Mouse (Mus musculus) forebrain, embryonic 15.5 days (tissue): Measurements from ENCODE around the gene Pot1b. TPM values are rescaled to one million over a fixed set of nuclear protein-coding genes. Genes with fewer than 3 reads are reported as not detected.
A peak's percentile ranks its signal among the peaks of the same experiment; 100 is the strongest.

Source experiments
- ATAC-seq: fragments of 200-750 bp; cut with Nextera tagmentation; replicated peaks from 2 replicates; pipeline ENCODE4 v1.8.0; 2017; ENCODE audit warnings: mild to moderate bottlenecking, moderate TSS enrichment, moderate library complexity
- H3K27ac ChIP-seq: fragments of 300-500 bp; sonication (generic); replicated peaks from 2 replicates; pipeline ENCODE4 v1.5.1; 2015; ENCODE audit warnings: mild to moderate bottlenecking, inconsistent platforms
- H3K27me3 ChIP-seq: fragments of 300-500 bp; sonication (generic); 2 replicates; pipeline ENCODE4 v1.6.1; 2015; ENCODE audit warnings: inconsistent platforms
- H3K36me3 ChIP-seq: fragments of 300-500 bp; sonication (generic); 2 replicates; pipeline ENCODE4 v1.6.1; 2015; ENCODE audit warnings: mild to moderate bottlenecking, inconsistent platforms
- H3K4me1 ChIP-seq: fragments of 300-500 bp; sonication (generic); 2 replicates; pipeline ENCODE4 v1.6.1; 2015; ENCODE audit warnings: inconsistent platforms
- H3K4me2 ChIP-seq: fragments of 300-500 bp; sonication (generic); replicated peaks from 2 replicates; pipeline ENCODE4 v1.6.1; 2015; ENCODE audit warnings: mild to moderate bottlenecking, inconsistent platforms
- H3K4me3 ChIP-seq: fragments of 300-500 bp; sonication (generic); 2 replicates; pipeline ENCODE4 v1.5.1; 2015; ENCODE audit warnings: mild to moderate bottlenecking, inconsistent platforms
- H3K9ac ChIP-seq: fragments of 300-500 bp; sonication (generic); replicated peaks from 2 replicates; pipeline ENCODE4 v1.6.1; 2015; ENCODE audit warnings: mild to moderate bottlenecking, inconsistent platforms
- H3K9me3 ChIP-seq: fragments of 300-500 bp; sonication (generic); 2 replicates; pipeline ENCODE4 v1.6.1; 2016; ENCODE audit warnings: inconsistent platforms
- whole genome bisulfite sequencing: fragments of 180-500 bp; shearing (Covaris S2); methylation state at CpG from one replicate; pipeline ENCODE4 v1.1.7; 2015; ENCODE audit warnings: mixed read lengths; 5-methylcytosine and 5-hydroxymethylcytosine counted together
- polyA plus RNA-seq: library from polyadenylated mRNA; unstranded; fragments of >200 nt; fragmentation: Nextera tagmentation; extraction: Ambion mirVana; gene quantifications from 2 replicates; pipeline ENCODE4 v1.2.1, GENCODE M21; 2015

Gene Pot1b
- polyA plus RNA-seq: 9.0 and 9.8 TPM in 2 replicates

DNA sequence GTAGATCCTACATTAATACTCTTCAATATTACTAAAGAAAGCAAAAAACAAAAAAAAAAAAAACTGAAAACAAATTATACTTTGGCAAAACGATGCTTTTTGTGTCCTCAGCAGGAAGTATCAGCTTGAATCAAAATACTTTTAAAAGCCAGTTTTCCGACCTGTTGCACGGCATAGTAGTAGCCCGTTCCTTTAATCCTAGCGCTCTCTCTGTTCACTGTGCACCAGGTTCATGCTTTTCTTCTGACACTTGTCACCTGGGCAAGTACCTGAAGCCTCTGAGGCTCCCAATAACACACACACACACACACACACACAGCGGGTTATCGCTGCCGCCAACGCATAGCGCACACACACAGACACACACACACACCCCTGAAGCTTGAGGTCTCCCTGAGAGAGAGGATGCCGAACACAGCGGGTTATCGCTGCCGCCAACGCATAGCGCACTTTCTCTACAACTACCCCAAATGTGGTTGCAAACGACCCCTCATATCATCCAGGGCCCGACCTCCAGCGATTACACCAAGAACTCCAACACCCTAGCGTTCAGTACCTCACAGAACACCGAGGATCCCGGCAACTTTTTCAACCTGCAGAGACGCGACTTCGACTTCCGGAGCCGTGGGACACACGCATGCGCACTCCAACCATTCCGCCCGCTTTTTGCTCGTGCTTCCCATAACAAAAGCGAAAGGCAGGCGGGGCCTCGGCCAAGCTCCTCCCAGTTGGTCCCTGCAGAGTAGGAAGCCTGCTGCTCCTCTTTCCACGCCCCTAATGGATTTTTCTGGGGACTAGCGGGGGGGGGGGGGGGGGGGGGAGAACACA is at the start of gene Pot1b:
Gene Pot1b (minus strand): TSS at position 645 of the 828 bp plus-strand sequence.
- peaks cover 4% of the 10 kb centered on the region; the same call in 1 of the 2 replicates for H3K36me3 ChIP-seq
- under 1% methylated on average over 37 of the region's 37 CpGs for WGBS
- no peaks in the 10 kb centered on the region for H3K27me3 ChIP-seq
- H3K9ac ChIP-seq: peak within 1 kb of the TSS; percentile 54
- no peaks in the 10 kb centered on the region for H3K9me3 ChIP-seq
- peak within 1 kb of the TSS; percentile 81 for H3K4me2 ChIP-seq
- peak; percentile 99 for ATAC-seq
- H3K4me3 ChIP-seq: peak within 1 kb of the TSS; percentile 54
- H3K27ac ChIP-seq: peak within 1 kb of the TSS; percentile 29; the same call in 1 of the 2 replicates
- H3K4me1 ChIP-seq: peaks cover 2% of the 10 kb centered on the region; the same call in 1 of the 2 replicates

DNA sequence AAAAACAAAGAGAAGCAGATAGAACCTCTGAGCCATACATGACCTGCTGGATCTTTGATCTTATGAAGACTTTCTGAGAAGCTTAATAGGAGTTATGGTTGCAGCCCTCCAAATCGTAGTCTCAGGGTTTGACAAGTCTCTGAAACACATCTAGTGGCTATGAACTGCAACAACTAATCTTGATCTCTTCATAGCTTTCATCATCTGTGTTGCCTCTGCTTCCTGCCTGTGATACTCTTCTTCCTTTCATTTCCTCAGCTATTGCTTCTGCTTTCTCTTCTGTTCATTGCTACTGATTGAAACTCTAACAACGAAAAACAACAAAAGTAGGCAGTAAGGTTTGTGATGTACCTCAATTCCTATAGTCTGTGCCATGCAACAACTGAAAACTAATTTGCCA is 38.7 kb upstream of the Pot1b start:
- Histone ChIP-seq H3K36me3 (no peaks in the 10 kb centered on the region), H3K27ac (no peak overlapping the region), H3K4me3 (no peak overlapping the region), H3K4me2 (no peak overlapping the region), H3K9me3 (no peaks in the 10 kb centered on the region), H3K4me1 (no peaks in the 10 kb centered on the region), H3K27me3 (no peaks in the 10 kb centered on the region), H3K9ac (no peak overlapping the region)
- ATAC-seq: no peak
- 85% methylated on average over 2 of the region's 2 CpGs for WGBS

- H3K4me1 ChIP-seq: no peaks in the 10 kb centered on the region
- H3K27me3 ChIP-seq: no peaks in the 10 kb centered on the region
- WGBS: 70% methylated on average over 2 of the region's 2 CpGs
- H3K4me2 ChIP-seq: no peak within 1 kb of the TSS
- no peaks in the 10 kb centered on the region for H3K36me3 ChIP-seq
- no peak for ATAC-seq
- no peak within 1 kb of the TSS for H3K27ac ChIP-seq
- no peaks in the 10 kb centered on the region for H3K9me3 ChIP-seq
- H3K4me3 ChIP-seq: no peak within 1 kb of the TSS
- H3K9ac ChIP-seq: no peak within 1 kb of the TSS
These were observed 37.4 kb upstream of the Pot1b start, which contains the start of gene Adgre4 for GRCm38 (mm10) chr17:55749786-55750185. TSS of gene Adgre4 (plus strand) at chr17:55749984.

DNA sequence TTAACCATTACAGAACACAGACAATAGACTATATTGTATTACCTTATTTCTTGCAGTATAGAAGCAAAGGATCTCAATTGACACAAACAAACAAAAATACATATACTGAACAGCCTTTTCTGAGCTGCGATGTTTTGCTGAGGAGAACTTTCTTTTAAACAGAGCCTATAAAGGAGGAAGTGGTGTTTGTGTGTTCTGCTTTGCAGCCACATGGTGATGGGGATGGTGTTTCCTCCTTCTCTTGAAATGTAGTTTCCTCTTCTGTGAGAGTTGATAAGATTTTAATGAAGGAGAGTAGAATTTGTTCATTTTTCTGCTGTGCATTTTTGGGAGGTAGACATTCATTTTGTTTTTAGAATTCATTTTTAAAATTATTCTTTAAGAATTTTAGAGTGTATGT is 24.2 kb upstream of the Pot1b start:
- no peaks in the 10 kb centered on the region for H3K9me3 ChIP-seq
- no peak overlapping the region for H3K4me2 ChIP-seq
- no peak overlapping the region for H3K9ac ChIP-seq
- no peaks in the 10 kb centered on the region for H3K36me3 ChIP-seq
- no peak overlapping the region for H3K4me3 ChIP-seq
- 85% methylated on average over 1 of the region's 1 CpGs for WGBS
- H3K4me1 ChIP-seq: no peaks in the 10 kb centered on the region
- H3K27ac ChIP-seq: no peak overlapping the region
- ATAC-seq: no peak
- no peaks in the 10 kb centered on the region for H3K27me3 ChIP-seq

DNA sequence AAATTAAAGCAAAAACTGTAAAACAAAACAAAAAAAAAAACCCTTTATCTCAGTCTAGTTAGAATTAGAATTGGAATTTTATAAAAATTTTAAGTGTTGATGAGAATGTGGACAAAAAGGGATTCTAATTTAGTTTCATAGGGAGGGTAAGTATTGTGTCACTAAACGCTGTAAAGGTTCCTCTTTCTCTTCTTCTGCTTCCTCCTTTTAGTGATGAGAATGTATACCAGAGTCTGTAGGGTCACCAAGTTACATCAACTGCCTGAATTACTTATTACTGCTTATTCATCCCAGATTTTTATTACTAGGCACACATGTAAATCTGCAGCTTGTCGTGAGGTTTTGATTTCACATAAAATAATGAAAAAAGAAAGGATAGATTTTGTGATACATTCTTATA is 13.8 kb upstream of the Pot1b start:
- Histone ChIP-seq H3K4me3 (no peak overlapping the region), H3K4me2 (no peak overlapping the region), H3K27ac (no peak overlapping the region), H3K9me3 (no peaks in the 10 kb centered on the region), H3K4me1 (no peaks in the 10 kb centered on the region), H3K36me3 (no peaks in the 10 kb centered on the region), H3K27me3 (no peaks in the 10 kb centered on the region), H3K9ac (no peak overlapping the region)
- WGBS: 80% methylated on average over 2 of the region's 2 CpGs
- no peak for ATAC-seq

GRCm38 (mm10) chr17:55722250-55722649 is 9.8 kb upstream of the Pot1b start:
- Histone ChIP-seq H3K36me3 (no peaks in the 10 kb centered on the region), H3K27ac (no peak overlapping the region), H3K4me3 (no peak overlapping the region), H3K9ac (no peak overlapping the region), H3K4me2 (no peak overlapping the region), H3K9me3 (no peaks in the 10 kb centered on the region), H3K27me3 (no peaks in the 10 kb centered on the region), H3K4me1 (no peaks in the 10 kb centered on the region)
- 78% methylated on average over 2 of the region's 2 CpGs for WGBS
- no peak for ATAC-seq

GRCm38 (mm10) chr17:55721270-55721669 is 8.8 kb upstream of the Pot1b start:
- H3K4me2 ChIP-seq: no peak overlapping the region
- H3K9ac ChIP-seq: no peak overlapping the region
- H3K4me1 ChIP-seq: no peaks in the 10 kb centered on the region
- H3K27me3 ChIP-seq: no peaks in the 10 kb centered on the region
- no peak overlapping the region for H3K27ac ChIP-seq
- H3K4me3 ChIP-seq: no peak overlapping the region
- 89% methylated on average over 1 of the region's 1 CpGs for WGBS
- no peak for ATAC-seq
- no peaks in the 10 kb centered on the region for H3K36me3 ChIP-seq
- no peaks in the 10 kb centered on the region for H3K9me3 ChIP-seq

- H3K27ac ChIP-seq: no peak overlapping the region
- no peak overlapping the region for H3K4me3 ChIP-seq
- peaks cover 12% of the 10 kb centered on the region; the same call in 1 of the 2 replicates for H3K36me3 ChIP-seq
- no peak overlapping the region for H3K4me2 ChIP-seq
- WGBS: 80% methylated on average over 5 of the region's 5 CpGs
- H3K27me3 ChIP-seq: no peaks in the 10 kb centered on the region
- no peak overlapping the region for H3K9ac ChIP-seq
- ATAC-seq: no peak
- H3K4me1 ChIP-seq: no peaks in the 10 kb centered on the region
- no peaks in the 10 kb centered on the region for H3K9me3 ChIP-seq
These were observed 9.6 kb downstream of the Pot1b start for GRCm38 (mm10) chr17:55702865-55703264.

GRCm38 (mm10) chr17:55702161-55702820 is 10.1 kb downstream of the Pot1b start:
- 65% methylated on average over 3 of the region's 3 CpGs for WGBS
- H3K4me2 ChIP-seq: no peak overlapping the region
- ATAC-seq: peak; percentile 74

DNA sequence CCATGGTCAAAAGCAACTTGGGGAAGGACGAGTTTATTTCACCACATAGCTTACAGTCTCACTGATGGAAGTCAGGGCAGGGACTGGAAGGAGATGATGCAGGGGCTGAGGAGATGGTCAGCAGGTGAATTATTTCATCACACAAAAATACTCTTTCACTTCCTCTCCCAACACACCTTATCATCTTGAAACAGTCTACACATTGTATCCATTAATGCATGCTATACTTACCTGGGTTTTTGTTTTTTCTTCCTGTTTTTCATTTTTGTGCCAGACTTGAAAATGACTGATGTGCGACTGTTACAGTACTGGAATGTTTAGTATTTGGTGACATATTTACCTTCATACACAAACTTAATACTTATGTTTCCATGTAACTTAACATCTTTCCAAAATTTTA is 13.0 kb downstream of the Pot1b start:
- WGBS: 89% methylated on average over 2 of the region's 2 CpGs
- Histone ChIP-seq H3K4me1 (no peaks in the 10 kb centered on the region), H3K4me2 (no peak overlapping the region), H3K27me3 (no peaks in the 10 kb centered on the region), H3K4me3 (no peak overlapping the region), H3K36me3 (peaks cover 27% of the 10 kb centered on the region), H3K9ac (no peak overlapping the region), H3K27ac (no peak overlapping the region), H3K9me3 (no peaks in the 10 kb centered on the region)
- no peak for ATAC-seq

More at GRCm38 (mm10) chr17:55702161-55702820, 10.1 kb downstream of the Pot1b start:
- H3K4me3 ChIP-seq: no peak overlapping the region
- peaks cover 16% of the 10 kb centered on the region; the same call in 1 of the 2 replicates for H3K36me3 ChIP-seq
- H3K27ac ChIP-seq: no peak overlapping the region
- H3K9ac ChIP-seq: no peak overlapping the region
- H3K27me3 ChIP-seq: no peaks in the 10 kb centered on the region
- no peaks in the 10 kb centered on the region for H3K9me3 ChIP-seq
- H3K4me1 ChIP-seq: no peaks in the 10 kb centered on the region

- H3K36me3 ChIP-seq: peaks cover 23% of the 10 kb centered on the region; the same call in 1 of the 2 replicates
- H3K27ac ChIP-seq: no peak overlapping the region
- no peak for ATAC-seq
- H3K4me3 ChIP-seq: no peak overlapping the region
- no peak overlapping the region for H3K9ac ChIP-seq
- H3K4me2 ChIP-seq: no peak overlapping the region
- no peaks in the 10 kb centered on the region for H3K27me3 ChIP-seq
- WGBS: 88% methylated on average over 2 of the region's 2 CpGs
- no peaks in the 10 kb centered on the region for H3K9me3 ChIP-seq
- H3K4me1 ChIP-seq: no peaks in the 10 kb centered on the region
These were observed 51.3 kb downstream of the Pot1b start for GRCm38 (mm10) chr17:55661099-55661498.

DNA sequence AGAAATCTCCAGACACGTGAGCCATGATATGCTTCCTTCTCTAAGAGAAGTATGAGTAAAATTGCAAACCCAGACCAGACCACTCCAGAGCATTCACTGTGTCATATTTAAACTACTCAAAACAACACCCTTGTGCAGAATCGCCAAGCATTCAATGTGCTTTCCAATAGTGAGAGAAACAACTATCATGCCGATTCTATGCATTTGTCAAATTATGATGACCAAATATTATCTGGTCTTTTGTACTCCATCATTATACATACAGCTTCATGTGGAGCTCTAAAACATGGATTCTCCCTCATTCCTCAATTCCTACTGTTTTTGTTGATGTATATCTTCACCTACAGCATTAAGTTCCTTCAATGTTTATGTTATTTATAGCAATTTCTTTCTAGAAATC is 87.3 kb downstream of the Pot1b start, which contains the start of gene Vmn2r118:
Gene Vmn2r118 (minus strand): TSS at position 101 of the 400 bp plus-strand sequence.
- Histone ChIP-seq H3K27me3 (no peaks in the 10 kb centered on the region), H3K4me3 (no peak within 1 kb of the TSS), H3K4me1 (no peaks in the 10 kb centered on the region), H3K36me3 (no peaks in the 10 kb centered on the region), H3K9me3 (no peaks in the 10 kb centered on the region), H3K4me2 (no peak within 1 kb of the TSS), H3K27ac (no peak within 1 kb of the TSS), H3K9ac (no peak within 1 kb of the TSS)
- 89% methylated on average over 3 of the region's 3 CpGs for WGBS
- no peak for ATAC-seq
